Mouse (Mus musculus): ENCODE data around the gene Met.
A peak's percentile ranks its signal among the peaks of the same experiment; 100 is the strongest.

Gene Met

GRCm38 (mm10) chr6:17548786-17549185, 85.2 kb downstream of the Met start:
- no peak for DNase-seq (ENCODE audit: low spot score in 2 of 2)

DNA sequence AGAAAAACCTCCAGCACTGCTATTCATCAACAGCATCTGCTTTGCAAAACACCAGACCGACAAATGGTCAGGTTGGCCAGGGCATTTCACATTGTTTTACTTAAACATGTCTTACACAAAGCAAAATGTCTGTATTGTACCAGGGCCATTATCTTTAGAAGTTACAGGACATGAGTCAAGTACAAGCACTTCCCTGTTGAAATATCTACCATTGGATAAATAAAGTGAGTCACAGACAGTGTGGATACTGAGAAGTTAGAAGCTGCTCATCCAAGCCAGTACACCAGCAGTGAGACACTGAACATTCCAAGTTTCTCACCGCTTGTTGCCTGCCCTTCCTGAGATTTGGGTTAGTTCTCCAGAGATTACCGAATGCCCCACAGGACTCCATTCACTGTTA, 86.0 kb downstream of the Met start:
- DNase-seq (ENCODE audit: low spot score in 2 of 2): no peak

DNA sequence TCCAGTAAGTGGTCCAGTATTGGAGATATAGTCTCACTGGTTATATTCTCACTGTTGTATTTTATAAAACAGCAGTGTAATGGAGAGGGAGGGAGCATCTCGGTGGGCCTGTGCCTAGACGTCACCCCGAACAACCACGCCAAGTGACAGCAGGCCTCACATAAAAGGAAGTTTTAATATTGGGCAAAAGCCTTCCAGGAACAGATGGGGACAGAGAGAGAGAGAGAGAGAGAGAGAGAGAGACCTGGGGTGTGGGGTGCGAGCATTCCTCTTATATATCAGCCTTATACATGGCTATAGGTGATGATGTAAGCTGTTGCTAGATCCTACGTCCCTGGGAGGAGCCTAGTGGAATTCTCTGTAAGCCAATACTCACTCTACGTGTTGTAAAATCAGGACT, 90.7 kb downstream of the Met start:
- DNase-seq (ENCODE audit: low spot score in 2 of 2): no peak

GRCm38 (mm10) chr6:17554757-17555156, 91.2 kb downstream of the Met start:
- DNase-seq (ENCODE audit: low spot score in 2 of 2): no peak

DNA sequence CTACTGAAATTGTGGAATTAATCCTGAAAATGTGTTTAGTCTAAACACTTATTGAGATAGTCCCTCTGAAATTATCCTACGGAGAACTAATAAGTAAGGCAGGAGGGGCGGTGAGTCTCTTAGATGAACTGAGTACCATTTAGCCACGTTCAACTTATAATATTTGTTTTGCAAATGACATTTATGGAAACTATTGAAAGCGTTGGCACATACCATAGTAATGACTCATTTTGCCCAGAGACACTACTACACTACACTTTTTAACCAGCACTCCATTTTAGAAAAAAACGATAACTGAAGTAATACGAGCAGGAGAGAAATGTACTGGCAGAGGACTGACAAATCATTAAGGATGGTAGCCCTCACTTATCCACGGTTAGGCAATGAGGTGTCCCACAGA, 92.1 kb downstream of the Met start:
- no peak for DNase-seq (ENCODE audit: low spot score in 2 of 2)

DNA sequence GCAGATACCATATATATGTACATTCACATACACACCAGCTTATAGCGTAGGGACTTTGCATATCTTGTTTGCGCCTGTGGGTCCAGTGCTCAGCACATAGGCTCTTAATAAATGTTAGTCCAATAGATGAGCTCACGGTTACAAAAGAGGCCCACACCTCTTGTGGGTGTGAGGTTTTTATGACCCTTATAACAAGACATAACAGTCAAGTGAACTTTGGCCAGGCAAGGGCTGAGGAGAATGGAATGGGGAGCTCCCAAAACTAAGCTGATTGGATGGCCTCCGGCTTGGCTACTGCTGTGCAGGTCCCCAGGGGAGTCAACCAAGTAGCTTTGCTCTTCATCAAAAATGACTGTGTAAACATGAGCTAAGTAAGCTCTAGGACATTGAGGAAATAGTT, 96.1 kb downstream of the Met start:
- no peak for DNase-seq (ENCODE audit: low spot score in 2 of 2)

GRCm38 (mm10) chr6:17561347-17561746, 97.7 kb downstream of the Met start:
- DNase-seq (ENCODE audit: low spot score in 2 of 2): no peak

DNA sequence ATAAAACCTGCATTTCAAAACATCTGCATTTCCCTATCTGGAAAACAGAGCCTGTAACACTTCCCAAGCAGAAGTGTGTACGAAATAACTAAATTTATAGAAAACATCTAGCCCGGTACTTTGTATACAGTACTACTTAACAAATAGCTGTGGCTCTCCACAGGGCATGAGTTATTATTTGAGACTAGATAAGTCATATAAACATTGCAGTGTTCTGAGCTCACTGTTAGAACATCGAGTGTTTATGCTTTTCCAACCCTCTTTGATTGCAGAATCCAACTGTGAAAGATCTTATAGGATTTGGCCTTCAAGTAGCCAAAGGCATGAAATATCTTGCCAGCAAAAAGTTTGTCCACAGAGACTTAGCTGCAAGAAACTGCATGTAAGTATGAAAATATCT, 98.3 kb downstream of the Met start:
- DNase-seq (ENCODE audit: low spot score in 2 of 2): no peak

- no peak for DNase-seq (ENCODE audit: low spot score in 2 of 2)
Measured at GRCm38 (mm10) chr6:17562472-17563088, 99.0 kb downstream of the Met start.

- no peak for DNase-seq (ENCODE audit: low spot score in 2 of 2)
Measured at GRCm38 (mm10) chr6:17568702-17569352, 105.2 kb downstream of the Met start.

- no peak for DNase-seq (ENCODE audit: low spot score in 2 of 2)
Measured at GRCm38 (mm10) chr6:17573227-17573626, 109.6 kb downstream of the Met start.

GRCm38 (mm10) chr6:17573732-17574131, 110.1 kb downstream of the Met start:
- no peak for DNase-seq (ENCODE audit: low spot score in 2 of 2)

GRCm38 (mm10) chr6:17578092-17578760, 114.6 kb downstream of the Met start:
- DNase-seq (ENCODE audit: low spot score in 2 of 2): no peak

GRCm38 (mm10) chr6:17580349-17580748, 116.7 kb downstream of the Met start:
- DNase-seq (ENCODE audit: low spot score in 2 of 2): no peak

- DNase-seq (ENCODE audit: low spot score in 2 of 2): peak; percentile 4 to 13
Measured at GRCm38 (mm10) chr6:17583982-17584381, 120.4 kb downstream of the Met start.

GRCm38 (mm10) chr6:17589049-17589952, 125.7 kb downstream of the Met start:
- DNase-seq (ENCODE audit: low spot score in 2 of 2): peak; percentile 46 to 55

GRCm38 (mm10) chr6:17589953-17590627, 126.5 kb downstream of the Met start:
- no peak for DNase-seq (ENCODE audit: low spot score in 2 of 2)

- DNase-seq (ENCODE audit: low spot score in 2 of 2): no peak
Measured at GRCm38 (mm10) chr6:17593971-17594370, 130.4 kb downstream of the Met start.

DNA sequence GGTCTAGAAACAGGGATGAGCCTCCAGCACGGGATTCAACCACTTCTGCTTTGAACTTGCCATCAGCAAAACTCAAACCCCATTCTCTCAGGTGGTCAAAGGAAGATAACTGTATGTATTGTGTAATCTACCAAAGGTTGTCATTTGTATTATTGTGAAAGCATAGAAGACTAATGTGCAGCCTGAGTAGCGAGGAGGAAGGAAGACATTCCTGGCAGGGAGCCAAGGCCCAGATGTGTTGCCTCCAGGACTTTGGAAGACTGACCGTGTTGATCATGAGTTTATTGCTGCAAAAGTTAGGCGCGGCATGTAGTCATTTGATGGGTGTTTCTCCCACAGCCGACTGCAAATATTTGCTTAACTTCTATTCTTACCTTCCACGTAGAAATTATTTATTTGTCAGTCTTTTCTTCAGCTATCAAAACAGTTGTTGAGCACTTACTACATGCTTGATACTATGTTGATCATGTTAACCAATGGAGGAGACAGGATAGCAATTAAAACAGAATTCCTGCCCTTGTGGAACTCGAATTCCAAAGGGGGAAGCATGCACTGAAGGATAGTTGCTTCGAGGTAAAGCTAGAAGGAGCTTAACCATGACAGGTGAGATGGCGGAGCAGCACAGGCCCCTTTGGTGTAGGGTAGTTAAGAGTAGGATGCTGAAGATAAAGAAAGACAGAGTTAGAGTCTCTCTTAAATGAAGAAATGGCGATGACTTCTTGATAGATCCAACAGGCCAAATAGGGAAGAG, 132.3 kb downstream of the Met start:
- no peak for DNase-seq (ENCODE audit: low spot score in 2 of 2)

- no peak for DNase-seq (ENCODE audit: low spot score in 2 of 2)
Measured at GRCm38 (mm10) chr6:17599373-17599772, 135.8 kb downstream of the Met start.

DNA sequence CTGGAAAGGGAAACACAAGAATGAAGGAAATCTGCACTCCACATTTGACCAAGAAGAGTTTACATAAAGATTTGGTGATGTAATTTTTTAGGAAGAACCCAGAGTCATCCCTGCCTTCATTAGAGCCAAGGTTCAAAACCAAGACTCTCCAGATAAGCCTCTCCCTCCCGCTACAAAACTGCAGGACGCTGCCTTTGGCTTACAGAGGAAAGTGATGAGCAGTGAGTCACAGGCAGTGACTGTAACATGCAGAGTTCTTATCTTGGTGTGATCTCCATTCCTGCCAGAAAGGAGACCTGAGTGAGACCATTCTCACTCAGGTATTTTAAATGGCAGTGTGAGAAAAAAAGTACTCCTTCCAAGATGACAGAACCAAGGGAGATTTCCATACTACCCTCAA, 137.9 kb downstream of the Met start:
- DNase-seq (ENCODE audit: low spot score in 2 of 2): no peak

Data from spleen, postnatal 36 days (tissue).